Mouse (Mus musculus) hindlimb bud, embryonic 11.5 days (tissue): ENCODE measurements around the gene Spata2l.
"Not testable (repeated sequence)": the region's sequence is repeated elsewhere in the genome, so short reads cannot be mapped to it uniquely, and the experiment has no call there.

Experiments used
- DNase-seq: peaks from one replicate; pipeline ENCODE4 v3.0.0-alpha.2; 2012; ENCODE audit warnings: low read depth, low spot score; ENCODE audit errors: extremely low spot score

The Spata2l gene

DNA sequence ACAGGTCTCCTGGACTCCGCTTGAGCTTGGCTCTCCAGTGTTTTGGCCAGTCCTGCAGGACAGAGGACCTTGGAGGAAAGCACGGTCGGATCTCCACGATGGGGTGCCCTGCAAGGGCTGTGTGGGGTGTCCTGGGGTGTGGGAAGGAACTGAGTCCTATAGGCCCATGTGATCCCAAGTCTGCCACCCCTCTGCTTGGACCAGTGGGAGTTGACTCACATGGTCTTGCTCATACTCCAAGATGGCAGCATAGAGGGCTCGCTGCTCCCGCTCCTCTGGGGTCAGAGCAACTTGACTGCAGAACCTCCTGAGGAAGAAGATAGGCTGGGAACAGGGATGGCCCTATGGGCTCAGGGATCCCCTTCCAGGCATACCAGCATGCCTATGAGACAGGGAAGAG, 11.7 kb upstream of the Spata2l start:
- no peak for DNase-seq

DNA sequence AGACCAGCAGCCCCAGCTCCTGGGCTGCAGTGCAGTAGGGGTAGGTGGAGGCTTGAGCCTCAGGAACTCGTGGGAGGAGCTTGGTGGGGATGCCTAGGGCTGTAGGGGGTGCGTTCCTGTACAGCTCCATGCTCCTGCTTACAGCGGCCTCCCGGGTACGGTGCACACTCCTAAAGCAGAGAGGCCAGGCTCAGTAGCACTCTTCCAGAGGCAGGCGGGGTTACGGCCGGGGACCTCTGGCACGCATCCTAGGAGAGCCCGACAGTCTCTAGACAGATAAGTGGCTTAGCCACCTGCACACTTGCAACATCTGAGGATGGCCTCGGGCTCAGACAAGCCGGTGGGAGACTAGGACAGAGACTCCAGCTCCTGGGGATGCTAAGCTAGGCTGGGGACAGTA, 9.5 kb upstream of the Spata2l start:
- DNase-seq: no peak

GRCm38 (mm10) chr8:123244382-123244781, 8.3 kb upstream of the Spata2l start:
- no peak for DNase-seq

DNA sequence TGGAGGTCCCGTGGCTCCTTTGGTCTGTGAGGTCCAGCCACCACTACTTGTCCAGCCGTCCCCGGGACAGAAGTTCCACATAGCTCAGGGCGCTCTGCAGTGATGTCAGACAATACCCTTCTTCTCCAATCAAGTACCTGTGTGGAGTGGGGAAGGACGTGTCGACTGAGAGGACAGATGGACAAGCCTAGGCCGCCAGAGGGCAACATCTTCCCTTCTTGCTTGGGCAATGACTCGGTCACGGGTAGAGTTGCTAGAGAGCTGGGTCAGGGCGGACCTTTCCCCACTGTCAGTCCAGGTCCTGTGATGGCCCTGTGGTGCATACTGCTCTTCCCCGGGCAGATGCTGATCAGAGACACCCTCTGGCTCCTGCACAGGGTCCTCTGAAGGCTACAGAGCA, 7.0 kb upstream of the Spata2l start:
- DNase-seq: no peak

DNA sequence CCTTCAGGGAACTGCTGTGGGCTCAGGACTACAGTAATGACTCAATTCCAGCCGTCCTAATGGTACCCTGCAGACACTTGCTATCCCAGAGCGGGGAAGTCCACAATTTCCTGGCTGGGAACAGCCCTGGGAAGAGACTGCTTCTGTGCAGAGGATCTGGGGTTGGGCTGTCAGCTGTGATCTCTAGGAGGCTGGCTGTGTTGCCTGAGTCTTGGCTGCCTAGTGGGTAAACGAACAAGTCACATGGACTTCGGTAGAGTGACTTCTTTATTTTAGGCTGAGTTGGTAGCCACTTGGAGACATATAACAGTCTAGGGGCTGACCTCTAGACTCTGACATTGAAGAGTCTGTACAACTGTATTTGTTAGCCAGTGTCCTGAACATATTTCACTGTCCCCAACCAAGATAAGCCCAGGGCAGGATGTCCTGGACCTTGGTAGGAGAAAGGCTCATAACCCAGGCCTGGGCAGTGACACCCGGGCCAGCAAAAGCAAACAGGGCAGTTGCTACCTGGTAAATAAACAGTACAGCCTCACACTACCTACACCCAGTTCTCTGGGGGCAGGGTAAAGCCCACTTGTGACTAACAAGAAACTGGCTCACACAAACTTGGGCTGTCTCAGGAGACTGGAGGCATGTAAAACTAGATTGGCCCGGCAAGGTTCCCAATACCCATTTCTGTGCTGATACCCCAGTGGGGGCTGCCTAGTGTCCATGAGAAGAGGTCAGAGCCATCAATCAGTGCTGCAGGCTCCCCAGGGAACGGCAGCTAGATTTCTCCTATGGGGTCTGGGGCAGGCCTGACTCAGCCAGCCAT, 6.3 kb upstream of the Spata2l start:
- no peak for DNase-seq

- no peak for DNase-seq
Observed at GRCm38 (mm10) chr8:123239398-123239797, 3.4 kb upstream of the Spata2l start.

DNA sequence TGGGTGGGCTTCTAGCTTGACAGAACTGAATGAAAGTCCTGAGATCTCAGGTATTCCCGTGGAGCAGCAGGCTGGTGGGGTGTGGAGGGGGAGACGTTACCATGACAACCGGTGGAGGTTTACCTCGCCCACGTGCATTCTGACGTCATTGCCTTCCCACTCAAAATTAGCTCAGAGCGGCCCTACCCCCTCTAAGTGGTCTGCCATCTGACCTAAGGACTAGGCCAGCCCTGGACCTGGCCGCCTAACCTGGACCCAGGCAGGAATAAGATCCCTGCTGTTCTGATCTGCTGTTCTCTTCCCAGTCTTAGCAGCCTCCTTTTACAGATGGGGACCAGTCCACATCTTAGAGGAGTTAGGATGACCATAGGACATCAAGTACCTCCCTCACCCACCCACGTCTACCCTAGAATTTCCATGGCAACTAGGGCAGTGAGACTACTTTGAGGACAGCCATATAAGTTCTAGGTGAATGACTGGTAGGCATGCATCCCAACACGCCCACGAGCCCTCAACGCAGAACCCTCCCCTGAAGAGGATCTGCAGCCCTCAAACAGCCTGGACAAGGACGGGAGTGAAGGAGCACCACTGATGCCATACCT, 1.0 kb downstream of the Spata2l start:
- DNase-seq: no peak

GRCm38 (mm10) chr8:123233760-123234159, 2.3 kb downstream of the Spata2l start:
- DNase-seq: no peak

DNA sequence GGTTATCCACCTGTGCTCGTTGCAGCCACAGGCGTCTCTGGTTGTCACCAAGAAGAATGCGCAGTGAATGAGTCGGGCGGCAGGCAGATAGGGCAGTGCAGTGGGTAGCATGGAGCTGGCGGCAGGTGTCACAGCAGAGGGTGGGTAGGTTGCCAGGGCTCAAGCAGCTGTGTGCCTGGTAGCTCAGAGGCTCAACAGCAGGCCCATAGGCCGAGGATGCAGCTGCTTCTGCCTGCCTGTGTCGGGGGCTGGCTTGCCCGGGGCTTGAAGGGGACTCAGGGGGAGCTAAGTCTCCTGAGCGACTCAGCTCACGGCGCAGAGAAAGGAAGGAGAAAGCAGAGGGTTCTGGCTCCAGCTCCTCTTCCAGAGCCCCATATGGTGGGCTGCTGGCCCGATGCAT, 2.7 kb downstream of the Spata2l start:
- no peak for DNase-seq

DNA sequence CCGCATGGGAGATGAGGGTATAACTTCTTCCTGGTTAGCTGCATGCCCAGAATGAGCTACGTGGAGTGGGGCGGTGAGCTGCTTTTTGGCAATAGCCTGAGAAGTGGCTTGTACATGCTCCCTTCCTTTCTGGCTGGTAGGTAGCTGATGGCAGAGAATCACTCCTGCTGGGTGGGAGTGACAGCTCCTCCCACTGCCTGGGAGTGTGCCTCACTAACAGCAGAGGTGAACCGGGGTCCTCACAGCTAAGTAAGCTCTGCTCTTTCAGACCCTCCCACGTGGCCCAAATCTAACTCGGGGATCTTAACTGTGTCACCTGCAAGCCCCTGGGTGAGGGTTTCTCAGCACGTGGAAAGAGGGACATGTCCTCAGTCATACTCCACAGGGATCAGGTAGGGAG, 3.5 kb downstream of the Spata2l start:
- DNase-seq: no peak

- DNase-seq: no peak
Observed at GRCm38 (mm10) chr8:123231742-123232141, 4.3 kb downstream of the Spata2l start.

- DNase-seq: not testable (repeated sequence)
Observed at GRCm38 (mm10) chr8:123230326-123230725, 5.7 kb downstream of the Spata2l start.

GRCm38 (mm10) chr8:123228416-123228815, 7.6 kb downstream of the Spata2l start:
- DNase-seq: no peak

GRCm38 (mm10) chr8:123224278-123225266, 11.5 kb downstream of the Spata2l start, which contains the start of gene Cdk10:
TSS of gene Cdk10 (plus strand) at chr8:123224842.
- DNase-seq: peak; percentile 79

- DNase-seq: no peak
Observed at GRCm38 (mm10) chr8:123220917-123221316, 15.1 kb downstream of the Spata2l start.

DNA sequence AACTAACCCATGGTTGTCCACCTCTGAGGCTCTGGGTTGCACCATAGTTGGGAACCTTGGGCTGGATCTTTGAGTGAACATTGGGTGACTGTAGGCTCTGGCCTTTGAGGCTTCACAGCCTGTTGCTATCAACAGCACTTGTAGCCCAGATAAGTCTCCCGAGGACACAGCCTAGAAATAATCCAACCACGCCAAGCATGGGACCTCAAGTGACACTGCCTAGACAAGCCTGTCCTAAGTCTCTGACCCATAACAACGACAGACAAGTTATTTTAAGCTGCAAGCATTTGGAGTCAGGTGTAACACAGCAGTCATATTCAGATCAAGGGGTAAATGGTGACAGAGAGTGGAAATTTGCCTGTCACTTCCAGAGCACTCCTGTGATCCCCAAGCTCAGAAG, 20.6 kb downstream of the Spata2l start:
- DNase-seq: no peak

GRCm38 (mm10) chr8:123213118-123213772, 22.8 kb downstream of the Spata2l start:
- no peak for DNase-seq

DNA sequence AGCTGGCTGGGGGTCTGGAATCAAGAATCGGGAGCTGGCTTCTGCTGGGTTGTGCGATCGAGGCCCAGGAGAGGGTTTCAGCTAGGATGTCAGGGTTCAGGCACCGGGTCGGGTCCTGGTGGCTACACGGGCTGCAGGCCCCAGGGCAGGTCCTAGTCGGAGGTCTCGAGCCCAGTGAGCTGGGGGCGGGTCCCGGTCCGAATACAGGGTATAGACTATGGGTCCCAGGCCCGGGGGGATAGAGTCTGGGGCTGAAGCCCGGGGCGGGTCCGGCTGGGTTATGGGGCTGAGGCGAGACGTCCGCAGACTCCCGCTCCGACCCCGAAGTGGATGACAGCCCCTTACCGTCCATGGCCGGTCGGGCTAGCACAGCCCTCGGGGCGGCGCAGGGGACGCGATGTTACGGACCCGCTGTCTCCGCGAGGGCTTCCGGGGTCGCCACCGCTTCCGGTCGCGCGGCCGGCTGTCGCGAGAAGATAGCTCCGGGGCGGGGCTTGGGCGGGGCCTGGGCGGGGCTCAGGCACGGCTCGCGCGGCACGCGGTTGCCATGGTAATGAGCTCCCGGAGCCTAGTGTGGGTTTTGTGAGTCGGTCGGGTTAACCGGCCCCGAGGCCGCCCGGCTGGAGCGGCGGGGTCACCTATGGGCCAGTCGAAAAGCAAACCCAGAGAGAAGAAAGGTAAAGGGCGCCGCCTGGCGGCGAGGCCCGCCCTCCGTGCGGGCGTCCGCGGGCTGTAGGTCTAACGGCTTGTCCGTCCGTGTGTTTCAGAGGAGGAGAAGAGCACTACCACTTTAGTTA, 23.5 kb downstream of the Spata2l start, which contains the start of the genes Chmp1a and Spata33:
Gene Chmp1a, minus strand, starts transcription at position 443 of the 797 bp plus-strand sequence.
Gene Spata33, plus strand, starts transcription at position 512 of the 797 bp plus-strand sequence.
- peak; percentile 79 for DNase-seq

- DNase-seq: no peak
Observed at GRCm38 (mm10) chr8:123211876-123212275, 24.2 kb downstream of the Spata2l start.

DNA sequence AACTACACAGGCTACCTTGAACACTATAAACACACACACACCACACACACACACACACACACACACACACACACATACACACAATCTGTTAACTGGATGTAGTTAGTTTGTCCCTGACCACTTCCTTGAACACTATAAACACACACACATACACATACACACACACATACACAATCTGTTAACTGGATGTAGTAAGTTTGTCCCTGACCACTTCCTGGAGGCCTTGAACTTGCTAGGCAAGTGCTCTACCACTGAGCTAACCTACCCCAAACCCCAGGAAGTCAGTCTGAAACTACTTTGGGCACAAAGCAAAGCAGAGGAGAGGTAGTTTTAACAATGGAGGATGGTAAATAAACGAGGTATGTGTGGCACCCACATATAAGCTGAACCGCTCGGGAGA, 32.5 kb downstream of the Spata2l start:
- no peak for DNase-seq
